Mouse (Mus musculus) neutrophil, adult 5-6 weeks (primary cell): Measurements from ENCODE around the gene Slc5a4b. TPM values are rescaled to one million over a fixed set of nuclear protein-coding genes. Genes with fewer than 3 reads are reported as not detected.

Source experiments
- ATAC-seq: fragments of 151-379, 151-347 bp; 2 replicates; pipeline ENCODE4 v1.8.0; 2017; ENCODE audit warnings: mild to moderate bottlenecking, moderate TSS enrichment; ENCODE audit not compliant: insufficient number of reproducible peaks, poor library complexity, low FRiP score, severe bottlenecking; ENCODE audit errors: extremely low read depth
- total RNA-seq: library from RNA; stranded (forward); fragments of 200-1000 nt; gene quantifications from 2 replicates; pipeline ENCODE4 v1.2.3, GENCODE M21; 2017

The Slc5a4b gene
- total RNA-seq, 1 experiment from 2014 or later: not detected

GRCm38 (mm10) chr10:76012922-76013321 is 97.8 kb downstream of the Slc5a4b start:
- ATAC-seq: no peak

DNA sequence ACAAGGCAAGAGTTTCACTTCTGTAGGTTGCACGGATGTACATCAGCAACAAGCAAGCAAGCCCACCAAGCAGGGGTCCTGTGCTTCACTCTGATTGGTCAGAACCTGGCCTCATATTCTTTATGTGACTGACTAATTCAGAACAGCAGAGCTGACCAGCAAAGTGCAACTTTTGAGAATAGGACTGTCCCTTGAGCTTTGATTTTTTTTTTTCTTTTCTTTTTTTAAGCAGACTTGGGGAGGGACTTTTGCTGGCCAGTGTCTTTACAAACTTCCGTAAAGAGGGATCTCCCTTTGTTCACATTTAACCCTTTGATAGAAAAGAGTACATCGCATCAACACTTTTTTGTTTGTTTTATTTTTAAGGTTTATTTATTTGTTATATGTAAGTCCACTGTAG is 100.9 kb downstream of the Slc5a4b start:
- no peak for ATAC-seq

Other genes starting within 250 kb of the Slc5a4b start
- 1.2 and 2.0 TPM in 2 replicates for gene Derl3, start 217.5 kb downstream of the Slc5a4b start, total RNA-seq
- 45.7 and 54.5 TPM in 2 replicates for gene Smarcb1, start 189.3 kb downstream of the Slc5a4b start, total RNA-seq
- 66.8 and 75.6 TPM in 2 replicates for gene Chchd10, start 177.8 kb downstream of the Slc5a4b start, total RNA-seq
- 1.5 and 2.0 TPM in 2 replicates for gene Mmp11, start 174.5 kb downstream of the Slc5a4b start, total RNA-seq
- gene Gm867, start 170.3 kb downstream of the Slc5a4b start, total RNA-seq: 0.81 TPM in 1 of 2 replicates, not detected in the other
- gene Vpreb3, start 167.9 kb downstream of the Slc5a4b start, total RNA-seq: 76.5 and 79.1 TPM in 2 replicates
- 0.37 and 0.81 TPM in 2 replicates for gene Gm5134, start 156.4 kb downstream of the Slc5a4b start, total RNA-seq
- 6.1 and 10.6 TPM in 2 replicates for gene Zfp280b, start 78.3 kb downstream of the Slc5a4b start, total RNA-seq
- gene Slc5a4a, start 36.5 kb upstream of the Slc5a4b start, total RNA-seq: not detected in 2 replicates
- gene Prmt2, start 126.9 kb upstream of the Slc5a4b start, total RNA-seq: 7.4 and 8.6 TPM in 2 replicates
- gene S100b, start 142.9 kb upstream of the Slc5a4b start, total RNA-seq: not detected in 2 replicates
- gene Dip2a, start 234.3 kb upstream of the Slc5a4b start, total RNA-seq: 3.2 and 3.8 TPM in 2 replicates